Mouse (Mus musculus) lung, adult 2 months (tissue): ENCODE data around the gene Trappc12. TPM values are rescaled to one million over a fixed set of nuclear protein-coding genes. Genes with fewer than 3 reads are reported as not detected.

ENCODE experiments used
- DNase-seq: peaks from one replicate; pipeline ENCODE4 v3.0.0; 2022
- H3K4me1 ChIP-seq: fragments of 200-500 bp; 2 replicates; pipeline ENCODE4 v1.6.1; 2011; ENCODE audit warnings: low read length; ENCODE audit not compliant: control insufficient read depth, insufficient read depth
- H3K4me3 ChIP-seq: fragments of 200-500 bp; replicated peaks from 2 replicates; pipeline ENCODE3; 2011; ENCODE audit warnings: low read depth, mild to moderate bottlenecking, control low read depth, low read length; ENCODE audit errors: extremely low read depth
- CTCF ChIP-seq: fragments of 200-500 bp; IDR thresholded peaks from 2 replicates; pipeline ENCODE4 v1.5.1; 2011; ENCODE audit warnings: mild to moderate bottlenecking, low read length, control low read depth; ENCODE audit not compliant: insufficient read depth
- POLR2A ChIP-seq: fragments of 200-500 bp; IDR thresholded peaks from 2 replicates; pipeline ENCODE4 v1.6.1; 2011; ENCODE audit warnings: low read depth, mild to moderate bottlenecking, control low read depth, low read length, borderline replicate concordance; ENCODE audit errors: extremely low read depth
- WGBS: fragments of 180-500 bp; shearing (Covaris S2); methylation state at CpG from one replicate; pipeline ENCODE4 v1.1.7; 2018; 5-methylcytosine and 5-hydroxymethylcytosine counted together
- polyA plus RNA-seq: library from polyadenylated mRNA; depleted of rRNA; stranded (reverse); fragments of >200 nt; gene quantifications from 2 replicates; pipeline ENCODE4 v1.2.3, GENCODE M21; 2012

Gene Trappc12
- polyA plus RNA-seq, 1 experiment, result 25.1 TPM

DNA sequence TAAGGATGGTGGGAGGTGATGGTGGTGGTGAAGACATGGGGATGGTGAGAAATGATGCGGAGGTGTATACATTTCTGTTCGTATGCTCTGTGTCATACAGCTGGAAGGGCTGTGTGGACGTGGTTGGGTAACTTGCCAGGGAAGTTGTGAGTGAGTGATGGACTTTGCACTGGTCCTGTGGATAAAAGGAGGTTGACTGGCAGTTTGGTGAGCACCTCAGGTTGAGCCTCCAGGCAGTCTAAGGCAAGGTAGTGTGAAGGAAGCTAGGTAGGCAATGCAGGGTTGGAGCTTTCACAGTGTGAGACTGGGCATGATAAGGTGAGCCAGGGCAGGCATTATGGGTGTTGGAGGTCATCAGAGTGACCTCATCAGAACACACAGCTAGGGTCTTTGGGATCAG is 32.4 kb upstream of the Trappc12 start:
- Histone ChIP-seq H3K4me1 (no peaks in the 10 kb centered on the region), H3K4me3 (no peak overlapping the region)
- no peak for TF ChIP-seq POLR2A
- no peak for TF ChIP-seq CTCF
- 87% methylated on average over 3 of the region's 3 CpGs for WGBS
- DNase-seq, result no peak

DNA sequence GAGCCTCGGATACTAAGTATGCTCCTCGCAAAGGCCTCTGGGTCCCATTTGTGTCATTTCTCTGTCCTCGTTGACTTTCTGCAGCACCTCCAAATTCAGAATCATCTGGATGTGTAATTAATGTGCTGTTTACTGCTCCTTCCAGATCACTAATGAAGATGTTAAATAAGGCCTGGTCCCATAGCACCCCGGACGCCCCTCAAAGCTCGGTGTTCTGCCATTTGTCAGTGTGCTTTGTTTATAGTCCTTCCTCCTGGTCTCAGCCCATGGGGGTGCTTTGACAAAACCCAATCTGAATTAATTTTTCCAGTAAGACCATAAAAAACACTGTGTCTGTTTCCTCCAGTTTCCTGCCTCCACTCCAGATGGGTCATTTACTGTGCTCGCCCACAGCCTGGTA is 29.9 kb upstream of the Trappc12 start:
- DNase-seq, result no peak
- TF ChIP-seq POLR2A (no peak), CTCF (no peak)
- Histone ChIP-seq H3K4me1 (no peaks in the 10 kb centered on the region), H3K4me3 (no peak overlapping the region)
- 89% methylated on average over 7 of the region's 7 CpGs for WGBS

DNA sequence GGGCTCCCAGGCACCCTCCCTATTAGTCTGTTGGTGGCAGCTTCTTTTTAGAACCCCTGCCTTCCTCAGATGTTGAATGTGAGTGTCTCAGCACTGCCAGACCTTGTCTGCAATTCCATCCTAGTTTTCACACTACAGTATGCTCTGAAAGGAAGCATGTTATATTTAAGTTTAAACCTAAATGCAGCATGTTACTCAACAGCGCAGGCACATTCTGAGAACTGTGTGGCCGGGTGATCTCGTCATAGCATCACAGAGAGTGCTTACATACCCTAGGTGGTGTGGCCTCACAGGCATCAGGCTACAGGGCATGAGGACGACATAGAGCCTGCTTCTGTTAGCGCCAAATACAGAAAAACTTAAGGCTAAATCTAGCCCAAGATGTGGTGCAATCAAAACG is 25.4 kb upstream of the Trappc12 start:
- WGBS, result 86% methylated on average over 6 of the region's 6 CpGs
- no peaks in the 10 kb centered on the region for H3K4me1 ChIP-seq
- no peak for DNase-seq
- H3K4me3 ChIP-seq, result no peak overlapping the region
- TF ChIP-seq CTCF, result no peak
- no peak for TF ChIP-seq POLR2A

DNA sequence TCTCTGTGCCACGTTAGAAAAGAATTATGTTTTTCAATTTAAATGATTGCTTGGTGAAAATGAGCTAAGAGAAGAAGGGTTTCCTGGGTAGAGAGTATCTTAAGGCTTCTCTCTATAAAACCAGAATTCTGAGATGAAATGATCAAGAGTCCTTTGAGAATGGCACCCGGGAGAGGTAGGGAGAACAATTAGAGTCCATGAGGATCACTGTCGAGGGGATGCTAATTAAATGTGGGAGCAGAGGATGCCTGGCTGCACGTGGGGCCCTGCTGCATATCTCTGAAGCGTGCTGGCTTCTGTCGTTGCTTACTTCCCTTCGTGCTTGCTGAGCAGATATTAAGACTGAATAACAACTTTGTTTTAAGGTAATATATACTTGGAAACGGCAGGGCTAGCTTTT is 24.8 kb upstream of the Trappc12 start:
- Histone ChIP-seq H3K4me1 (no peaks in the 10 kb centered on the region), H3K4me3 (no peak overlapping the region)
- 74% methylated on average over 8 of the region's 8 CpGs for WGBS
- TF ChIP-seq CTCF (no peak), POLR2A (no peak)
- no peak for DNase-seq

DNA sequence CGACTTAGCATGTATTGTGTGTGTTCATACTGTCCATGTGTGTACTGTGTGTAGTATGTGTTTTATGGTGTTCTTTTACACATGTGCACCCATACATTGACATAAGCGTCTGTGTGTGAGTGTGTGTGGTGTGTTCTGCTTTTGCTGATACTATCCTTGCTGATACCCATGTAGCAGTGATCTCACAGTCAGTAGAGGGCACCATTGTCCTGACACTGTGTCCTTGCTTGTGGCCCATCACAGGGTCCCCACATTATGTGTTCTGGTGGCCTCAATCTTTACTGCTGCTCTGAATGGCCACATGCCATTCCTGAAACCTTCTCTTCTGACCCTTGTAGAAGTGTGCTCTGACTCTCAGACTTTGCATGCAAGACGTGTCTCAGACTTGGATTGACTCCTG is 23.5 kb upstream of the Trappc12 start:
- Histone ChIP-seq H3K4me1 (no peaks in the 10 kb centered on the region), H3K4me3 (no peak overlapping the region)
- no peak for TF ChIP-seq POLR2A
- TF ChIP-seq CTCF, result no peak
- DNase-seq, result no peak
- WGBS, result 89% methylated on average over 3 of the region's 3 CpGs

DNA sequence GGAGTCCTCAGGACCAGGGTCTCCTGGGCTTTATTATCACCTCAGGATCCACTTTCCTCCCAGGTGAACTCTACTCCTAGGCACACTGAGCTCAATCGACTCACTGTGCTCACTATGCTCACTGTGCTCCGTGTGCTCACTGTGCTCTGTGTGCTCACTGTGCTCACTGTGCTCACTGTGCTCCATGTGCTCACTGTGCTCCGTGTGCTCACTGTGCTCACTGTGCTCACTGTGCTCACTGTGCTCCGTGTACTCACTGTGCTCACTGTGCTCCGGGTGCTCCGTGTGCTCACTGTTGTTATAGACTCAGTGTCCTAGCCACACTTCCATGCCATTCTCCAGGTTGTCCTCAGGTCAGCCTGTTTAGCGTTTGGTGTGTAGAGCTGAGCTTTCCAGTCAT is 19.7 kb upstream of the Trappc12 start:
- no peak for DNase-seq
- no peak overlapping the region for H3K4me3 ChIP-seq
- no peaks in the 10 kb centered on the region for H3K4me1 ChIP-seq
- TF ChIP-seq CTCF, result no peak
- no peak for TF ChIP-seq POLR2A
- 93% methylated on average over 7 of the region's 7 CpGs for WGBS

DNA sequence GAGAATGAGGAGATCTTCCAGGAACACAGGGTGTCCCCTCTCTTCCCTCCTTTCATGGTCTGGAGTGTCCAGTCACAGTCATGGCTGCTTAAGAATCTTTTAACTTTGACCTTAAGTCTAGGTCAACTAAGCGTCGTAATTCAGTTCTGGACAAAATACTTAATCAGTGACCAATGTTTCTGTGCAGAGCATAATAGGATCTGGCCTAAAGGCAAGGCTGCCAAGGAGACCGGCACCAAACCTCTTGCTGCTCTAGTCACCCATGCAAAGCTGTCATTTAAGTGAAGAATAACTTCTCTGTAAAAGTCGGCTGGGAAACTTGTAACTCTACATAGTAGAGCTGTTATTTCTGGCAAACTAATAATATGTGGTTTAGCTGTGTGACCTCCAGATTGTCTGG is 5.7 kb upstream of the Trappc12 start:
- WGBS, result 77% methylated on average over 4 of the region's 4 CpGs
- Histone ChIP-seq H3K4me1 (peaks cover 3% of the 10 kb centered on the region), H3K4me3 (no peak overlapping the region)
- TF ChIP-seq POLR2A (no peak), CTCF (no peak)
- DNase-seq, result no peak

DNA sequence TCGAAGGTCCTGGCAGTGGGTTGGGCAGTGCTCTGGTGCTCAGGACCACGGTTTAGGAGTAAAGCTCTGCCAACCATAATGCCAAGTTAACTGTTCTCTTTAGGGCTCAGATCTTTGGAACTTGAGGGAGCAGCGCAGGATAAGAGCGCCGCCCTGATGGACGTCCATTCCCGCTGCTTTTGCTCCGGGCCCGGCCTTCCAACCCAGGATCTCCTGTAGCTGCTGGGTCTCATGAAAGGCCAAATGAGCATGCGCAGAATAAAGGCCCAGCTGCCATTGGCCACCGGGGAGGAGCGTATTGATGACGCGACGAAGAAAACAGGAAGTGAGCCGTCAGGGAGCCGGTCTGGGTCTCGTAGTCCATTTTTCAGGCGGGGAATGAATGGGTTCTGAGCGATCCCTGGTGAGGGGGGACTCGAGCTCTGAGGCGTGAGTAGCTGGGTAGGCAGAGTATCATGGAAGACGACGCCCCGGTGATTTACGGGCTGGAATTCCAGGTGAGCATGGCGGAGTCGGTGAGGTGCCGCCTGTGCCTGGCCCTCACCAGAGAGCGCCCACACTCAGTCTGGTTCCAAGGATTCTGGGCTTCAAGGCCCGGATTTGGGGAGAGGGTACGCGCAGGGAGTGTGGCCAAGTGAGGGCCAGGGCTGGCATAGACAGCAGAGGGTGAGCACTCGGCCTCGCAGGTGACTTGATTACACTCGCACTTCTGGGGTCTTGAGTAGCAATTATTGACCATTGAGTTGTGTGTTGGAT is 1.4 kb upstream of the Trappc12 start, which contains the start of gene Eipr1:
Eipr1 (plus strand) TSS at position 296 of the 756 bp plus-strand sequence.
- 4% methylated on average over 36 of the region's 36 CpGs for WGBS

DNA sequence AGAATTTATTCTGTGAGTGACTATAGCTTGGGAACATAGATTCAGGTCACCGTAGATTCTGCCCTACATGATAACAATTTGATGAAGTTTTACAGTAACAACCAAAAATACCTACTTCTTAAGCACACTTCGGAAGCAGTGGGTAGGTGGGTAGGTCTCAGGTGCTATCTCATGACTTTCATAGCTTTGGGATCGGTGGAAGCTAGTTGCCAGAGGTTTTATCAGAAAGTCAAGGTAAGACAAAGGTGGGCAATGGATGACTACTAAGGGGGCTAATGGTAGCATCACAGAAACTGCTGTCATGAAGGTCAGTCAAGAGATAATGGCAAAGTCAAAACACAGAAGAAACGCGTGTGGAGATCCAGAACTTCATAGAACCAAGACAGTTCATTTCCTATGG is 604 bp upstream of the Trappc12 start:
- DNase-seq, result no peak
- Histone ChIP-seq H3K4me3 (no peak overlapping the region), H3K4me1 (peaks cover 3% of the 10 kb centered on the region)
- WGBS, result 95% methylated on average over 5 of the region's 5 CpGs
- TF ChIP-seq CTCF, result no peak

More for the DNA sequence above, 1.4 kb upstream of the Trappc12 start, which contains the start of gene Eipr1:
- peaks cover 3% of the 10 kb centered on the region for H3K4me1 ChIP-seq
- DNase-seq, result peak; percentile 79
- TF ChIP-seq CTCF (no peak), POLR2A (peak; percentile 42; the same call in 1 of the 2 replicates)
- H3K4me3 ChIP-seq, result peak within 1 kb of the TSS; percentile 89

DNA sequence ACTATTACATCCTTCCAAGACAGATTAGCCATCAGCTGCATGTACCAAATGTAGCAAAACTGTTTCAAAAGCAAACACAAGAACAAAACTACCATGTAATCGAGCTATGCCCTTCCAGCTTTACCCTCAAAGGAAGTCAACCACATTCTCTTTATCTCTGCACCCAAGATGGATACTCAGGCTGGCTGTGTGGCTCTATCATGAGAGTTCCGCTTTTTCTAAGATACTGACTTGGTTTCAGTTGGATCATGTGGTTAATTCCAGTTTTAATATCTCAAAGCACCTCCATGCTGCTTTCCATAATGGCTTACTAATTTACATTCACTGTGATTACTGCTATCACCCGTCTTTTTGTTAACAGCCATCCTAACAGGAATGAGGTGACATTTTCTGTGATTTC is 6.9 kb downstream of the Trappc12 start:
- TF ChIP-seq CTCF, result no peak
- TF ChIP-seq POLR2A, result no peak
- WGBS, result 71% methylated on average over 3 of the region's 3 CpGs

DNA sequence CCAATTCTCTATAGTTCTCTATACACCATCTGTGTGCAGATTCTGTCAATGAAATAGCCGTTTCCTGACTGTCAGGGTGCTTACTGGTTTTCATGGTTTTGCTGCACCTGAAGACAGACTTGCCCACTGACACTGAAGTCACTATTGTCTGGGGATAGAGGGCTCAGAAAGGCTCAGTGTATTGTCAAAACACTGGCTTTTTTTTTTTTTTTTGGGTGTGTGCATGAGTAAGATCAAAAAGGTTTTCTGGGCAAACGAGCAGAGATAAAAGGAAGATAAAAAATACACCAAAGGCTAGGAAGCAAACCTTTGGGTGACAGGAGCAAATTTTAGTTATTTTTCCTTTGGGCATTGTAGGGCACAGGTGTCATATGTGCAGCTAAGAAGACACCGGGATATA is 15.0 kb downstream of the Trappc12 start:
- Histone ChIP-seq H3K4me3 (no peak overlapping the region), H3K4me1 (no peaks in the 10 kb centered on the region)
- no peak for TF ChIP-seq CTCF
- TF ChIP-seq POLR2A, result no peak
- no peak for DNase-seq
- WGBS, result 91% methylated on average over 3 of the region's 3 CpGs

More for the DNA sequence above, 6.9 kb downstream of the Trappc12 start:
- Histone ChIP-seq H3K4me3 (no peak overlapping the region), H3K4me1 (no peaks in the 10 kb centered on the region)
- DNase-seq, result no peak
